Mouse (Mus musculus): Measurements from ENCODE around the gene Gng4. TPM values are rescaled to one million over a fixed set of nuclear protein-coding genes. Genes with fewer than 3 reads are reported as not detected.

Gene Gng4
- polyA plus RNA-seq, 1 experiment from 2014 or later = 0.11 TPM

GRCm38 (mm10) chr13:13798775-13799174 is 14.9 kb downstream of the Gng4 start:
- no peak overlapping the region for H3K9ac ChIP-seq (ENCODE audit: low read depth, low read length)
- H3K27me3 ChIP-seq (ENCODE audit: control insufficient read depth, insufficient read depth, low read depth, low read length) = no peaks in the 10 kb centered on the region
- 65% methylated on average over 8 of the region's 8 CpGs for WGBS (ENCODE audit: insufficient replicate concordance)
- H3K9me3 ChIP-seq (replicated peaks; ENCODE audit: control insufficient read depth, low read length) = no peaks in the 10 kb centered on the region
- no peak overlapping the region for H3K27ac ChIP-seq (ENCODE audit: low read length)
- H3K4me2 ChIP-seq (ENCODE audit: low read depth, low read length) = no peak overlapping the region
- H3K4me1 ChIP-seq (ENCODE audit: control insufficient read depth, low read depth, low read length) = no peaks in the 10 kb centered on the region
- H3K4me3 ChIP-seq (ENCODE audit: low read depth, low read length) = no peak overlapping the region
- no peak for ATAC-seq (ENCODE audit: low read depth)
- H3K36me3 ChIP-seq (ENCODE audit: control insufficient read depth, insufficient read depth) = no peaks in the 10 kb centered on the region

- Histone ChIP-seq H3K4me1 (ENCODE audit: control insufficient read depth, low read depth, low read length) (no peaks in the 10 kb centered on the region), H3K36me3 (ENCODE audit: control insufficient read depth, insufficient read depth) (no peaks in the 10 kb centered on the region)
- 29% methylated on average over 11 of the region's 11 CpGs for WGBS (ENCODE audit: insufficient replicate concordance)
Observed at GRCm38 (mm10) chr13:13808337-13809132, 24.7 kb downstream of the Gng4 start.

DNA sequence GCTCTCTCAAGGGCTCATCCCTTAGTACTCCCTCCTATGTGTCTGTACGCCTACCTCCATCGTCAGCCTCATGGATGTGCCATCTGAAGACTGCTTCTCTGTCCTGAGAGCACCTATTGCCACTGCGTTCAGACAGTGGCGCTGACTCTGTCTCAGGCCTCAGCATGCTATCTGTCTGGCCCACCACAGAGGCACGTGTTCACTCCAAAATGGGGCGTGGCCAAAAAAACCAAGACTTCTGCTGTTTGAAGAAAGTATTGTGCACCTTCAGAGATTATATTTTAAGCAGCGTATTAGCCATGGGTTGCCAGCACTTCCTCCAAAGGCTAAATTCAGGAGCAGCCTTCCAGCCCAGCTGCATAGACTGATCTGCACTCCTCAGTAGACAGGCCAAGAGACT is 27.0 kb downstream of the Gng4 start:
- Histone ChIP-seq H3K4me3 (ENCODE audit: low read depth, low read length) (no peak overlapping the region), H3K4me1 (ENCODE audit: control insufficient read depth, low read depth, low read length) (no peaks in the 10 kb centered on the region), H3K27ac (ENCODE audit: low read length) (no peak overlapping the region), H3K9me3 (replicated peaks; ENCODE audit: control insufficient read depth, low read length) (no peaks in the 10 kb centered on the region), H3K9ac (ENCODE audit: low read depth, low read length) (no peak overlapping the region), H3K4me2 (ENCODE audit: low read depth, low read length) (no peak overlapping the region), H3K27me3 (ENCODE audit: control insufficient read depth, insufficient read depth, low read depth, low read length) (no peaks in the 10 kb centered on the region), H3K36me3 (ENCODE audit: control insufficient read depth, insufficient read depth) (no peaks in the 10 kb centered on the region)
- ATAC-seq (ENCODE audit: low read depth) = no peak
- whole genome bisulfite sequencing (ENCODE audit: insufficient replicate concordance) = 48% methylated on average over 7 of the region's 7 CpGs

More at GRCm38 (mm10) chr13:13808337-13809132, 24.7 kb downstream of the Gng4 start:
- ATAC-seq (ENCODE audit: low read depth) = no peak
- Histone ChIP-seq H3K4me2 (ENCODE audit: low read depth, low read length) (no peak overlapping the region), H3K4me3 (ENCODE audit: low read depth, low read length) (no peak overlapping the region), H3K27me3 (ENCODE audit: control insufficient read depth, insufficient read depth, low read depth, low read length) (no peaks in the 10 kb centered on the region), H3K9ac (ENCODE audit: low read depth, low read length) (no peak overlapping the region), H3K9me3 (replicated peaks; ENCODE audit: control insufficient read depth, low read length) (no peaks in the 10 kb centered on the region), H3K27ac (ENCODE audit: low read length) (no peak overlapping the region)

- 64% methylated on average over 3 of the region's 3 CpGs for WGBS (ENCODE audit: insufficient replicate concordance)
- Histone ChIP-seq H3K9me3 (replicated peaks; ENCODE audit: control insufficient read depth, low read length) (no peaks in the 10 kb centered on the region), H3K9ac (ENCODE audit: low read depth, low read length) (no peak overlapping the region), H3K4me3 (ENCODE audit: low read depth, low read length) (no peak overlapping the region), H3K36me3 (ENCODE audit: control insufficient read depth, insufficient read depth) (no peaks in the 10 kb centered on the region), H3K27me3 (ENCODE audit: control insufficient read depth, insufficient read depth, low read depth, low read length) (no peaks in the 10 kb centered on the region), H3K27ac (ENCODE audit: low read length) (no peak overlapping the region), H3K4me2 (ENCODE audit: low read depth, low read length) (no peak overlapping the region), H3K4me1 (ENCODE audit: control insufficient read depth, low read depth, low read length) (no peaks in the 10 kb centered on the region)
- ATAC-seq (ENCODE audit: low read depth) = no peak
Observed at GRCm38 (mm10) chr13:13818696-13819095, 34.8 kb downstream of the Gng4 start.

DNA sequence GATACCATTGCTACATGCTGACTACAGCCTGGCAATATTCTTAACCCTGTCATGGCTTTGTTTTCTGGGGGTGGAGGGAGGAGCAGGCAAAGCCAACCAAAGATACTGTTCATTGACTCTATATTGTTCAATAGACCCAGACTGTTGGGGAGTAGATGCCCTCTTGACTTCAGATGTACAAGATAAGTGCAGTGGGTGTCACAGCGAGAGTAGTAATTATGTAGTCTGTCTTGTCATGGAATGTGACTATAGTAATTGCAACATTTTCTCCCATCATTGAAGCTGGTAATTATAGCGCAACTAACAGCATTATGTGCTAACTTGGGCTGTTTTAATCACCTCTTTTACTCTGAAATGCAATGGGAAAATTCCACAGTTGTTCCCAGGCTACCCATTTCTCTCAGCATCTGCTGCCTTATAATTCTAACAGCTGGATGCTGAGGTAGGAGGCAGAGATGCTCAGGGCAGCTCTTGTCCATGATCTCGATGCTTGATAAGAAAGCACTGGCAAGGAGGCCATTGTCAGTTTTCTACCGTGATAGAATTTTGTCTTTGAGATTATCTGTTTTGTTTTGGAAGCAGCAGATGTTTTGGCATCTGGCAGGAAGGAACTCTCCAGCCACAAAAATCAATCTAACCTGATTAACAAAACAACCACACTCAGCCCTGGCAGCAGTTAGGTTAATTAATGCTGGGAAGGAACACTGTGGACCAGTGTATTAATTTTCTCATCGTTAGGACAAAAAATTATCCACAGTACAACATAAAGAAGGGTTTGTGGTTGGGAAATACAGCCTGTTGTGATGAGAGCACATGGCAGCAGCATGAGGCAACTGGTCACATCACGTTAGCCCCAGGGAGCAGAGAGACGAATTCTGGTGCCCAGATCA is 36.6 kb downstream of the Gng4 start:
- Histone ChIP-seq H3K9ac (ENCODE audit: low read depth, low read length) (no peak overlapping the region), H3K27me3 (ENCODE audit: control insufficient read depth, insufficient read depth, low read depth, low read length) (no peaks in the 10 kb centered on the region), H3K4me2 (ENCODE audit: low read depth, low read length) (no peak overlapping the region), H3K9me3 (replicated peaks; ENCODE audit: control insufficient read depth, low read length) (no peaks in the 10 kb centered on the region), H3K27ac (ENCODE audit: low read length) (no peak overlapping the region), H3K36me3 (ENCODE audit: control insufficient read depth, insufficient read depth) (no peaks in the 10 kb centered on the region), H3K4me3 (ENCODE audit: low read depth, low read length) (no peak overlapping the region), H3K4me1 (ENCODE audit: control insufficient read depth, low read depth, low read length) (no peaks in the 10 kb centered on the region)
- no peak for ATAC-seq (ENCODE audit: low read depth)
- WGBS (ENCODE audit: insufficient replicate concordance) = 48% methylated on average over 7 of the region's 7 CpGs

- 72% methylated on average over 7 of the region's 7 CpGs for WGBS (ENCODE audit: insufficient replicate concordance)
- Histone ChIP-seq H3K4me2 (ENCODE audit: low read depth, low read length) (no peak overlapping the region), H3K4me3 (ENCODE audit: low read depth, low read length) (no peak overlapping the region)
Observed at GRCm38 (mm10) chr13:13824946-13825345, 41.1 kb downstream of the Gng4 start.

DNA sequence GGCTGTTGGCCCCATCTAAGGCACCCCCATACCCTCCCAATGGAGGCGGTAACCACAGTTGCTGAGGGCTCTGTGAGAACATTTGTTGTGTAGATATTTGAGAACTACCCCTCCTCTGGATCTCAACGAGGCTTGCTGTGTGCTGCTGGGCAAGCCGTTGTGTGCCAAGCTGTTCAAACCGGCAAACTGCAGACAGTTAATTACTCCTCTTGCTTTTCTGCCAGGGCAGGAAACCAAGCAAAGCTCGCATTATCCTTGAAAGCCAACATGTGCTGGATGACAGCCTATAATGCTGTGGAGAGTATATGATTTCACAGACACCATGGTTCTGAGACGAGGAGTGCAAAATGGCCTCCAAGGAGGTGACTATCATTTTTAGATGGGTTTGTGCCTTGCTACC is 42.7 kb downstream of the Gng4 start:
- H3K9me3 ChIP-seq (replicated peaks; ENCODE audit: control insufficient read depth, low read length) = no peaks in the 10 kb centered on the region
- H3K4me1 ChIP-seq (ENCODE audit: control insufficient read depth, low read depth, low read length) = no peaks in the 10 kb centered on the region
- no peaks in the 10 kb centered on the region for H3K36me3 ChIP-seq (ENCODE audit: control insufficient read depth, insufficient read depth)
- no peak overlapping the region for H3K9ac ChIP-seq (ENCODE audit: low read depth, low read length)
- H3K27ac ChIP-seq (ENCODE audit: low read length) = no peak overlapping the region
- no peaks in the 10 kb centered on the region for H3K27me3 ChIP-seq (ENCODE audit: control insufficient read depth, insufficient read depth, low read depth, low read length)
- no peak overlapping the region for H3K4me2 ChIP-seq (ENCODE audit: low read depth, low read length)
- no peak overlapping the region for H3K4me3 ChIP-seq (ENCODE audit: low read depth, low read length)
- no peak for ATAC-seq (ENCODE audit: low read depth)
- WGBS (ENCODE audit: insufficient replicate concordance) = 66% methylated on average over 6 of the region's 6 CpGs

More at GRCm38 (mm10) chr13:13824946-13825345, 41.1 kb downstream of the Gng4 start:
- Histone ChIP-seq H3K36me3 (ENCODE audit: control insufficient read depth, insufficient read depth) (no peaks in the 10 kb centered on the region), H3K27ac (ENCODE audit: low read length) (no peak overlapping the region), H3K9ac (ENCODE audit: low read depth, low read length) (no peak overlapping the region), H3K9me3 (replicated peaks; ENCODE audit: control insufficient read depth, low read length) (no peaks in the 10 kb centered on the region), H3K4me1 (ENCODE audit: control insufficient read depth, low read depth, low read length) (no peaks in the 10 kb centered on the region), H3K27me3 (ENCODE audit: control insufficient read depth, insufficient read depth, low read depth, low read length) (no peaks in the 10 kb centered on the region)
- ATAC-seq (ENCODE audit: low read depth) = no peak

DNA sequence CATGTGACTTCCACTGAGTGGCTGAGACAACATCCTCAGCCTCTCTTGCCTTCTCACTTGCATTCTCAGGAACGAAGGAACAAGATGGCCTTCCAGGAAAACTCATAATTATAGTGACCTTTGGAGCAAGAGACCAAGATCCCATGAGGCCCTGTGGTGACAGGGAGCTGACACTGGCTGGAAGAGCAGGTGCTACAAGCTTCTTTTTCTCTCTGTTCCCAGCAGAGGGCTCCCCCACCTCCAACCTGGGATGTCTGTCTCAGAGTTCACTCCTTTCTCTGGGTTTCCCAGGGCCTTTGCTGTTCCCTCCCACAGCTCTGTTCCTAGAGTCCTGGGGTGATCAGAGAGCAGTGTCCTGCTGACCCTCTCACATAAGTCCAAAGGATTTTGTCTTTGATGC is 44.3 kb downstream of the Gng4 start:
- Histone ChIP-seq H3K9ac (ENCODE audit: low read depth, low read length) (no peak overlapping the region), H3K36me3 (ENCODE audit: control insufficient read depth, insufficient read depth) (no peaks in the 10 kb centered on the region), H3K27ac (ENCODE audit: low read length) (no peak overlapping the region), H3K4me1 (ENCODE audit: control insufficient read depth, low read depth, low read length) (no peaks in the 10 kb centered on the region), H3K4me2 (ENCODE audit: low read depth, low read length) (no peak overlapping the region), H3K9me3 (replicated peaks; ENCODE audit: control insufficient read depth, low read length) (no peaks in the 10 kb centered on the region), H3K27me3 (ENCODE audit: control insufficient read depth, insufficient read depth, low read depth, low read length) (no peaks in the 10 kb centered on the region), H3K4me3 (ENCODE audit: low read depth, low read length) (no peak overlapping the region)
- ATAC-seq (ENCODE audit: low read depth) = no peak
- 13% methylated on average over 1 of the region's 1 CpGs for WGBS (ENCODE audit: insufficient replicate concordance)

Data from liver, embryonic 16.5 days (tissue).